Mouse (Mus musculus) pancreas, adult 10 weeks (tissue): Measurements from ENCODE around the gene Scgb1b30. TPM values are rescaled to one million over a fixed set of nuclear protein-coding genes. Genes with fewer than 3 reads are reported as not detected.

ENCODE experiments used
- polyA plus RNA-seq: library from polyadenylated mRNA; stranded (reverse); fragments of 350-450 nt; fragmentation: Illumina TruSeq; extraction: RNeasy Lipid Tissue Mini Kit (QIAGEN cat#74804); gene quantifications from one replicate; pipeline ENCODE4 v1.2.3, GENCODE M21; 2015; ENCODE audit warnings: low read depth, low replicate concordance; ENCODE audit not compliant: insufficient read depth

Gene Scgb1b30
- polyA plus RNA-seq = not detected

GRCm38 (mm10) chr7:34094911-34095481, at the start of gene Scgb1b30:
TSS of gene Scgb1b30 (plus strand) at chr7:34095431.

GRCm38 (mm10) chr7:34133117-34133762, 38.0 kb downstream of the Scgb1b30 start, which contains the start of gene Wtip:
TSS of gene Wtip (minus strand) at chr7:34133268.

Other genes starting within 250 kb of the Scgb1b30 start
- gene Scgb2b26, start 150.4 kb upstream of the Scgb1b30 start, polyA plus RNA-seq = not detected
- gene Scgb2b27, start 81.5 kb upstream of the Scgb1b30 start, polyA plus RNA-seq = not detected
- gene Scgb1b27, start 73.9 kb upstream of the Scgb1b30 start, polyA plus RNA-seq = not detected
- gene Wtip, start 37.8 kb downstream of the Scgb1b30 start, polyA plus RNA-seq = 8.1 TPM
- gene Uba2, start 74.2 kb downstream of the Scgb1b30 start, polyA plus RNA-seq = 17.6 TPM
- gene Pdcd2l, start 101.2 kb downstream of the Scgb1b30 start, polyA plus RNA-seq = 6.3 TPM
- 79.6 TPM for gene Gpi1, start 134.9 kb downstream of the Scgb1b30 start, polyA plus RNA-seq
- gene Gm6096, start 155.6 kb downstream of the Scgb1b30 start, polyA plus RNA-seq = not detected
- 14.1 TPM for gene 4931406P16Rik, start 218.1 kb downstream of the Scgb1b30 start, polyA plus RNA-seq